Mouse (Mus musculus) MEL (cell line): ENCODE data around the gene Gm42715.

Experiments
- CHD1 ChIP-seq: IDR thresholded peaks from 2 replicates; pipeline ENCODE4 v1.6.1; 2012; ENCODE audit warnings: low read depth, mild to moderate bottlenecking, inconsistent platforms, low read length, improper control_type of control experiment
- CHD2 ChIP-seq: IDR thresholded peaks from 2 replicates; pipeline ENCODE4 v1.6.1; 2011; ENCODE audit warnings: low read length, improper control_type of control experiment
- CTCF ChIP-seq, 3 experiments: IDR thresholded peaks in 2 of 3; conservative IDR thresholded peaks in 1 of 3; 2 replicates each; pipeline ENCODE4 v1.5.1; 2011 to 2012; ENCODE audit warnings: low read length in 3 of 3, low read depth in 2 of 3, mild to moderate bottlenecking in 2 of 3, improper control_type of control experiment in 1 of 3, inconsistent platforms in 1 of 3, mixed read lengths in 1 of 3, moderate library complexity in 1 of 3; ENCODE audit not compliant: control insufficient read depth in 1 of 3, insufficient read depth in 1 of 3, poor library complexity in 1 of 3, severe bottlenecking in 1 of 3
- ELF1 ChIP-seq: IDR thresholded peaks from 2 replicates; pipeline ENCODE4 v1.6.1; 2014; ENCODE audit warnings: low read depth, mild to moderate bottlenecking, inconsistent platforms, low read length, improper control_type of control experiment, moderate library complexity
- EP300 ChIP-seq, 2 experiments: IDR thresholded peaks; 2 replicates each; pipeline ENCODE4 v1.6.1; 2011; ENCODE audit warnings: improper control_type of control experiment in 2 of 2, low read length in 2 of 2, low read depth in 1 of 2, mild to moderate bottlenecking in 1 of 2
- GABPA ChIP-seq: IDR thresholded peaks from 2 replicates; pipeline ENCODE4 v1.6.1; 2012; ENCODE audit warnings: low read depth, mild to moderate bottlenecking, inconsistent platforms, low read length, improper control_type of control experiment, moderate library complexity
- NRF1 ChIP-seq: IDR thresholded peaks from 2 replicates; pipeline ENCODE4 v1.6.1; 2014; ENCODE audit warnings: low read depth, mild to moderate bottlenecking, inconsistent platforms, low read length, improper control_type of control experiment, moderate library complexity; ENCODE audit not compliant: poor library complexity, insufficient read depth, severe bottlenecking
- POLR2AphosphoS2 ChIP-seq: IDR thresholded peaks from 2 replicates; pipeline ENCODE4 v1.6.1; 2011; ENCODE audit warnings: low read length, improper control_type of control experiment
- RCOR1 ChIP-seq: IDR thresholded peaks from 2 replicates; pipeline ENCODE4 v1.6.1; 2012; ENCODE audit warnings: low read depth, mild to moderate bottlenecking, inconsistent platforms, low read length, improper control_type of control experiment
- ZNF384 ChIP-seq: IDR thresholded peaks from 2 replicates; pipeline ENCODE4 v1.6.1; 2012; ENCODE audit warnings: low read depth, mild to moderate bottlenecking, inconsistent platforms, low read length, improper control_type of control experiment

GRCm38 (mm10) chr7:127587196-127587595, 67.8 kb downstream of the Gm42715 start:
- no peak for TF ChIP-seq NRF1
- no peak for TF ChIP-seq RCOR1
- TF ChIP-seq CHD1, result no peak
- TF ChIP-seq GABPA, result no peak
- no peak for TF ChIP-seq CHD2
- no peak for TF ChIP-seq EP300 (IDR thresholded peaks at IDR 0.05; ENCODE audit: low read depth in 1 of 2, low read length in 2 of 2)
- no peak for TF ChIP-seq ZNF384
- TF ChIP-seq POLR2AphosphoS2, result no peak
- no peak for TF ChIP-seq ELF1
- no peak for TF ChIP-seq CTCF (IDR thresholded peaks at IDR 0.05 in 2 of 3, conservative IDR thresholded peaks at IDR 0.05 in 1 of 3; ENCODE audit: control insufficient read depth in 1 of 3, insufficient read depth in 1 of 3, low read depth in 2 of 3, low read length in 3 of 3, poor library complexity in 1 of 3, severe bottlenecking in 1 of 3)
